Mouse (Mus musculus): ENCODE results near the gene Nckap5.

The Nckap5 gene

DNA sequence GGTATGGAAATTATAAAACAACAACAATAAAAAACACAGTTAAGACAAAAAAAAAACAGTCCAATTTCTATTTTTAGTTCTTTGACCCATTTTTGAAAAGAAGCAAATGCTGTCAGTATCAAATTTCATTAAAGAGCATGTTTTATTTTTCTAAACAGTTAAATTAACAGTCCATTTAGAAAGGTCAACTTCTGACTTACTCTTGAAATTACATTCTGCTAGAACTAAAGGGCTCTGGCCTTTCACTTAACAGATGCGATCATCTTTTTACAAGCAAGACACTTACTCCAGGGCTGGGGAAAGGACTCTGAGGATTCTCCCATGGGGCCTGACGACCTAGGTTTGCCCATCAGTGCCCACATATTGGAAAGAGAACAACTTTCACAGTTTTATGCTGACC lies 359.2 kb downstream of the Nckap5 start:
- DNase-seq (ENCODE audit: low spot score in 2 of 2), result no peak

DNA sequence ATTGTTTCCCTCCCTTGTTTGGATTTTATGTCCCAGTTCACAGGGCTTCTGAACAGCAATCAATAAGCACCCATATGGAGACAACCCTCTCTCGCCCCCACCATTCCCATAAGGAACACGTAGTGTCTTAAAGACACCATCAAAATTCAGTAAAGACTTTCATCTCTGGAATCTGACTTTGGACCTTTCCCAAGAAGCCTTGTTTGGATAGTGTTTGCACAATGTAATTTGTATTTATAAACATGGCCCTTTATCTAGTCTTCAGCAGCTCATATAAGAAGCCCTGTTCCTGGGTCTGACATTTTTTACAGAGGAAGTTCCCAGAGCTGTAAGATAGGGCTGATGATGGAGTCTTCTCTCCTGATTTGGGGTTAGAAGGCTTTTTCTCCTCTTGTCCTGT lies 359.7 kb downstream of the Nckap5 start:
- no peak for DNase-seq (ENCODE audit: low spot score in 2 of 2)

DNA sequence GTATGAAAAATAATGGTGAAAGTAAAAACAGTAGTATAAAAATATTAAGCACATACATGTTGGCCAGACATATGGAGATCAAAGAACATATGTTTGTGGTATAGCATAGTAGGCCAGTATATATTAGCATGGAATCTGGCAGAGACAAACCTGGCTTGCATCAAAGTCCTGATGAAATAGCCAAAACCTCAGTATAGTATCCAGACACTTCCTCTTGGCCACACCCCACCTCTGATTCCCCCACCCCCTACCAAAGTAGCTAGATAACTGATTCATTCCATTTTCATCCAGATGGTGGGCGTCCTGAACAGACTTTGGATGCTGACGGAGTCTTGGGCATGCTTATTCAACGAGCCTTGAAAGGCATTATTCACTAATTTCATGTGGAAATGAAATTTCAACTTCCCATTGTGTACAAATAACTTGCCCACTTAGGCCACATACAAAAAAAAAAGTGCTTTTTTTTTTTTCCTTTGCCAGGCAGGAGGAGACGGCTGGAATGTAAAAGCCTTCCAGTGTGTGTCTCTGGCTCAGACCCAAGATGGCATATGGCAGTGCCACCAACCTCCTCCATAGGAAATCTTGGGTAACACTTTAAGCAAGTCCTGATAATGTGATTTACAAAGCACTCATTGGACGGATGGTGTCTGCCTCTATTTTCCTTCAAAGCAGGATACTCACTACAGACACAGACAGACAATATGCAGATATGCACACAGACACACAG lies 360.6 kb downstream of the Nckap5 start:
- no peak for DNase-seq (ENCODE audit: low spot score in 2 of 2)

DNA sequence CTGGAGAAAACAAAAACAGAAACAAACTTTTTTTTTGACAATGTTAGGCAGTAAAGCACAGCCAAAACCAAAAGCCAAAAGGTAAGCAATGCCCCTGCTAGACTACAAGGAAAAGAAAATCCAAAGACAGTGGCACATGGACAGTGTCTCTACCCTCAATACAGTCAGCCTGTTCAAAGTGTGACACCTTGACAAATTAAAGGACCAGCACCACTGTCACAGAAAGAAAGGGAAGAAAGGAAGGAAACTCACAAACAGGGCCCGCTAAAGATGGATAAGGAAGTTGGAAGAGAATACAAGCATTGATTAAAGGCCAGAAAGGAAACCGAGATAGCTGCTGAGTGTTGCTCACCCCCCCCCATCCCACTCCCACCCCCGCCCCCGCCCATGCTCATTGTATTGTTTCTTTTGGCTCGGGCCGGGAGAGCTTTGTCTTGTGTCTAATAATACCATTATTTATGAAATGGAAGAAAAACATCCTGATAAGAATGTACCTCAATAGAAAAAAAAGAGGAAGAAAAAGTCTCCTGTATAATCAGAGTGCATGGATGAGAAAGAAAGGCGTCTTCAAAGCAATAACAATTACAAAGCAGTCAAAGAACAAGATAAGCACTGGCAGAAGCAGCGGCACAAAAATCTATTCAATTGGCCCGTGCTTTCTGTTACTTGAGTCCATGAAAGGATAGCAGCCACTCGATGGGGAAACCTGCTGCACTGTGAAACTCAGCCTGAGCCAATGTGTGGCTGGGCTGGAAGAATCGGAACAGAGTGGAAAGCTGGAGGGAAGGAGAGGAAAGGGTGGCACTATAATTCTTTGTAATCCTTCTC lies 368.9 kb downstream of the Nckap5 start:
- DNase-seq (ENCODE audit: low spot score in 2 of 2), result no peak

DNA sequence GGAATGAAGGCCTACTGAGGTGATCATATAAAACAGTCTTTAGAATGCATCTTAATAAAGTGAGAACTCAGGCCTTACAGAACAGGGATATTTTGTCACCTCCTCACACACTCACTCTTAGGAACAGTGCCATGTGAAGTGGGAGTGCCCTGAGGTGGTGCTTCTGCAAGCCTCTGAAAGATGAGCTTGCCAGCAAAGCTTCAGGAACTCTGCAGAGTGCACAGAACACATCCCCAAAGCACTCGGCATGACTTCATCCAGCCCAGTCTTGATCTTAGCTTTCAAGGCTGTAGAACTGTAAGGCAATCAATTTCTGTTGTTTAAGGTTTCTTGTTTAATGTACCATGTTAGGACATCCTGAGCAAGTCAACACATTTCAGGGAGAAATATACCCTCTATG lies 372.9 kb downstream of the Nckap5 start:
- DNase-seq (ENCODE audit: low spot score in 2 of 2), result no peak

DNA sequence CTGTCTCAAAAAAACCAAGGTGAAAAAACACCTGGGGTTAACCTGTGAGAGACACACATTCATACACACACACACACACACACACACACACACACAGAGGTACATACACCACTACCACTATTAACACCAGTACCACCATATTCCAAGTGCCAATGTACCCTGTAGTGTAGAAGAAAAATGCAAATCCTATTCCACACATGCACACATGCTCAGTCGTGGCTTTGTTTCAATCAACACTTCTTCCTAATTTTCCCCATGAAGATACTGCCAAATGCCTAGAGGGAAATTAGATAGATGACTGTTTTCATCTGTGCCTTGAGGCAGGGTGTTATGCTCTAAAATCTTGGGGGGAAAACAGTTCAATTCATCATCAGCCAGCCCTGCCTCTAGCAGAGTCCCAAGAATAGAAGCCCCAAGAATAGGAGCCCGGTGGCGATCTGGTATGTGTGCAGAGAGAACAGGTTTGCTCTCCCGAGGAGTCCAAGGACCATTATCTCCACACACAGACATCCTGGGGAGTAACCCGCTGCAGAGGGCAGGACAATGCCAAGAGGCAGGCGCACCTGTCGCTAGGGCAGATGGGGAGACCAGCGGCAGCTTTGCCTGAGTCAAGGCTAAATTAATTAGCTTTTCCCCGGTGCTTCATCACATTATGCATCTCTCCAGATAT lies 376.0 kb downstream of the Nckap5 start:
- DNase-seq (ENCODE audit: low spot score in 2 of 2), result no peak

DNA sequence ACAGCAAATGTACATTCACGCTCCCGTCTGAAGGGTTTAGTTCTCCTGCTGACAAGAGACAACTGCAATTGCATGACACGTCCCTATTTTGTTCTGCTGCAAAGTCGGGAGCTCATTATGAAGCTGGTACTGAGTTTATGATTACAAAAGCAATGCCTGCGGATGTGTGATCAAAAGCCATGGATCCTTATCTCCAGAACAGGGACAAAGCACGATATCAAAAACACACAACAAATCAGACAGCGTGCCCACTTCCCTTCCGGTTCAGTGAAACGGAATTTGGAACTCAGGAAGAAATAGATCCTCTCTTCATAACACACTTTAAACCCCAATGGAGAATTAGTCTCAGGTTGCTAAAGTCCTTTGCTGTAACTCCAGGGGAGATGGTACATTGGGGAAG lies 379.1 kb downstream of the Nckap5 start:
- no peak for DNase-seq (ENCODE audit: low spot score in 2 of 2)

DNA sequence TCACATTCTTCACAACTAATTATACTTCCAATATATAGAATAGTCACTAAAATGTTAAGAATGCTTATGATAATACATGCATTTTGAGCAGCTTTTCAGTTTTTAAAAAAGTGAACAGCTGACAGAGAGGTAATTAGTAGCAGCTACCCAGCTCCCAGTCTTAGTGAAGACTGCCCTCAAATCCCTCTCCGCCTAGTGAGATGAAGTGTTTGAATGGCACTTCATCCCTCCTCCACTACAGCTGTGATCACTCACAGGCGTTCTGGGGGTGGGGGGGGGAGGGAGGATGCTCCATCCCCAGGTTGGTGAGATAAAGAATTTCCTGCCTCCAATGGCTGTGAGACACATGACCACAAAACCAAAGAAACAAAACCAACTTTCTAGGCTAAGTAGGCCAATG lies 381.2 kb downstream of the Nckap5 start:
- DNase-seq (ENCODE audit: low spot score in 2 of 2), result no peak

DNA sequence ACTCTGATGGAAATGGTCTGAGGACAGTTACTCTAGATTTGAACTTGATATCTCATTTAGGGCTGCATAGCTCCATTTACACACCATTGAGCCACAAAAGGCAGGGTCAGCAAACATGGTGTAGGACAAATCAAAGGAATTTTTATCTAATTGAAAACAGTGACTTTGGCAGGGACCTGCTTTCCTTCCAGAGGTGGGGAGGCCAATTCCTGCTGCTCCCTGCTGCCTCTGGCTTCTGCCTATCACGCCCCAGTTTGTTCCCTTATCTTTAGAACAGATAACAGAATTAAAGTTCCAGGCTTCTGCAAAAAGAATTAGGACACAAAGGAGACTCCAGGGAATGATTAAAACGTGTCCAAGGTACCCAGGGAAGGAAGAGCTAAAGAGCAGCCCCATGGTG lies 386.7 kb downstream of the Nckap5 start:
- no peak for DNase-seq (ENCODE audit: low spot score in 2 of 2)

DNA sequence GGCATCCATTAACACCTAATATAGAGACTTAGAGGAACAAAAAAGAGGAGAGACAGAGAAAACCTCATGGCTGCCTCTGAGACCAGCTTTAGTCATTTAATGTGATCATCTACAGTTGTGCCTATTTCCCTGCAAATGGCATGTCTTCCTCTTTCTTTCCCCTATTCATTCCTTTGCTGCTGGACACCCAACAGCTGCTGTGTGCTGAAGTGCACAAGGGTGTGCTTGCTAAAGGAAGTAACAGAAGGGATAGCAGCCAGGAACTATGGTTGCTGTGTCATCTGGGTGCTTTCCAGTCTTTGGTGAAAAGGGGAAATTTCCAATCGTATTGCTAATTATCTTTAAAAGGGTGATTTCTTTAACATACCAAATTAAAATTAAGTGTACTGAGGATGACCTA lies 387.9 kb downstream of the Nckap5 start:
- no peak for DNase-seq (ENCODE audit: low spot score in 2 of 2)

DNA sequence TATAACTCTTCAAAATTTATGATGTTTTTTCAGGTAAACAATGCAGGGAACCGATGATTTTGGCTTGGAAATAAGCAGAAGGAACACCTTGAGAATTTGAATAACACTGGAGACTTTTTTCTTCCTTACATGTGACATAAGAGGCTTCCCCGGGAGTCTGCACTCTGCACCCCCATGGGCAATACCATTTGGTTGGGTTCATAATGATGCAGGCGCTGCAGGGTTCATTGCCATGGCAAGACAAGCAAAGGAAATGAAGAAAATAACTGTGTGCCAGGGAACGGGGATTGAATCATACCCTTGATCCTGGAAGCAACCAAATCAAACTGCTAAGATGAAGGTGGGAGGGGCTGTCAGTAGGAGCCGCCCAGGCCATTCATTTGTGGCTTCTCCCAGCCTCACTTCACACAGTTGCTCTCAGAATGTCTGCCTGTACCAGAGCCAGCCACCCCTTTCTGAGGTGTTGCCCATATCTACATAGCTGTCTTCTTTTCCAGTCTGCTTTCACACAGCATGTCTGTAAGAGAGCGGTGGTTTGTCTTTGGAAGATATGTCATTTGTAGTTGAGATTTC lies 392.5 kb downstream of the Nckap5 start:
- DNase-seq (ENCODE audit: low spot score in 2 of 2), result no peak

DNA sequence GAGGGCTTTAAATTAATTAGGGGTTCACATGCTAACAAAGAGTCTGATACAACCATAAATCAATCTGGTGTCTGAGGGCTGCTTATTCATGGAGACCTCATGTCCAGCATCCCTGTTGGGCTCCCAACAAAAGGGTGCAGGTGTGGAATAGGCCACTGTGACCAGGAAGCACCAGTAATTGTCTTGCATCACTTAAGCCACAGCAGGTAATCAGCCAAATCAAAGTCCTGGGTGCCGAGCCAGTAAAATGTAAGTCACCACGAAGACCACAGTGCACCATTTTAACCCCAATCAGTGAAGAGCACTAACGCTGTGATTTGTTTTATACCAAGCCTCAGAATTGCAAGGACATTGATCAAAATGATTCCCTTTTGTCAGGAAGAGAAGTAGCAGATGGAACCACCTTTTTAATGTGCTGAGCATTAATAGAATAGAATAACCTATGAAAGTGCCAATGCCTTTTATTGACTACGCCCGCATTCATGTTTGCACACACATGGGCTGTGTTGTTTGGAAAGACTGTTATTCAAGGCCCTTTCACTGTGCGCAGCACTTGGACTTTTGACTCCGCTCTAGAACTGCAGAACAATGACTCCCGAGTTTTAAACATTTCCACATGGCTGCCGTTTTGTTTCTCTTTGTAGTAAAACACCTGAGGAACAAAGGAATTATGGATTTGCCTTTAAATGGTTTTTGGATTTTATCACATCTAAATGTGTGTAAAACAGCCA lies 393.5 kb downstream of the Nckap5 start:
- no peak for DNase-seq (ENCODE audit: low spot score in 2 of 2)

DNA sequence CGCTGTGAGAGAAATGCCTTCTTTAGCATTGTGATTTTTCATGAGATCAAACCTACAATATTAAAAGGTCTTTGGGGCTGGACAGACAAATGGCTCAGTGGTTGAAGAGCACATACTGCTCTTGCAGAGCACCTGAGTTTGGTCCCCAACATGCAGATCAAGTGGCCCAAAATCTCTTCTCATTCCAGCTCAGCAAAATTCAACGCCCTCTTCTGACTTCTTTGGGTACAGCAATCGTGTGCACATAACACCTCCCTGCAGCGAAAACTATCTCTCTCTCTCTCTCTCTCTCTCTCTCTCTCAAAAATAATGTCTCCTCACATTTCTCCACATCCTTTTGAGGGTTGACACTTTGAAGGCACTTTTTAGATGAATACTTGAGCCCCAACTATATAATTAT lies 398.3 kb downstream of the Nckap5 start:
- DNase-seq (ENCODE audit: low spot score in 2 of 2), result no peak

DNA sequence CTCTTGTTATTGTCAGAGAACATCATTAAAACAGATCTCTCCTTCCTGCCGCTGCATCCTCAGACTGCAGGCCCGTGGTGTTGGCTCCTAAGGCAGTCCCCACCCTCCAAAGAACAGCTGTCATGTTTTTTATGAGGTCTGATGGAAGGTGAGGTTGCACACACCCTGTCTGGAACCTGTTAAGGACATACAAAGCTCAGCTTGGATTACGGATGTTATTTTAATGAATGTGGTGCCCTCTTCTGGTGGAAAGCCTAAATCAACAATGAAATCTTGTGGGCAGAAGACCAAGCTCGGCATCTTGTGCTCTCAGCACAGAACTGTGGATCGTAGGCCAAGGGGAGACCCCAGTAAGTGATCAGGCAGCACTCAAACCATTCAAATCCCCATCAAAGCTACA lies 399.0 kb downstream of the Nckap5 start:
- no peak for DNase-seq (ENCODE audit: low spot score in 2 of 2)

DNA sequence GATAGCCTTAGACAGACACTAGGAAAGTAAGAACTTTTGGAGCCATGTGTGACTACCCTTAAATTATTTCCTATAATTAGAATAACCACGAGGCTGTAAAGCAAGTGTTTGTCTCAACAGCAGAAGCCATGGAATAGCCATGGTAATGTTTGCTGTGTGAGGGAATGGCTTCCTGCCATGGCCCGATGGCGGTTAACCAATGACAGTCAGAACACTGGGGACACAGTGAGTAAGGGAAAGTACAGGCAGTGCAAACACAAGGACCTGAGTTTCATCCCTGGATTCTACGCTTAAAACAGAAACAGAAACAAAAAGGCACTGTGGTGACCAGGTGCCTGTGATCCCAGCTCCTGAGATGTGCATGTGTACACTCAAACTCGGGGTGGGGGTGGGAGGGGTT lies 419.2 kb downstream of the Nckap5 start:
- DNase-seq (ENCODE audit: low spot score in 2 of 2), result no peak

DNA sequence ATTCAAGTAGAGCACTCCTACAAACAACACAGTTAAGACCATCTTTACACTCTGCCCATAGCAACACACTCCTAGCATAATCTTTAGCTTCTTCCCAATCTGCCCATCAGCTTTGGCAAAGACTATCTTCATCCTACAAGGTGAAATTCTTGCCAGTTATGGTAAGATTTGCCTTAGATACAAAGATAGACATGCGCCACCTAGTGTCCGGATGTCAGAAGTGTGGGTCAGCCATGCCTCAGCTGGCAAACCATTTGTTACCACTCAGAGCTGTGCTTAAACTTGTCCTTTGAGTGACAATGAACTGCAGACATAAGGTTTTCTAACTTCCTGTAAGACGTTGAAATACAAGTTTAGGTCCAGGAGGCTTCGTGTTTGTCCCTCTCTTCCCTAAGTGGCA lies 422.7 kb downstream of the Nckap5 start:
- peak in 1 of 2 experiments; percentile 13 for DNase-seq (ENCODE audit: low spot score in 2 of 2)

DNA sequence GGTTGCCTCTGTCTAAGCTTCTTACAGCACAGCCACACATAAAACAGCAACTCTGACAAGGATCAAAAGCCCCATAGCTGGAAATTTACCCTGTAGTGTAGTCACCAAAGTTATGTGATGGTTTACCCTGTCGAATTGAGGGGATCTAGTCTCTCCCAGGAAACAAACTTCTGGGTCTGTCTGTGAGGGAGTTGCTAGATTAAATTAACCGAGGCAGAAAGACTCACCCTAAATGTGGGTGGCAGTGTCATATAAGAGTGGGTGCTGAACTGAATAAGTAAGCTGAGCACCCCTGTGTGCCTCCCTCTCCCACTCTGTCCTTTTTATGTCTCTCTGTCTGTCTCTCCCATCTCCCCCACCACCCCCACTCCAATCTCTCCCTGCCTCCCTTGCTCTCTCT lies 425.1 kb downstream of the Nckap5 start:
- no peak for DNase-seq (ENCODE audit: low spot score in 2 of 2)

DNA sequence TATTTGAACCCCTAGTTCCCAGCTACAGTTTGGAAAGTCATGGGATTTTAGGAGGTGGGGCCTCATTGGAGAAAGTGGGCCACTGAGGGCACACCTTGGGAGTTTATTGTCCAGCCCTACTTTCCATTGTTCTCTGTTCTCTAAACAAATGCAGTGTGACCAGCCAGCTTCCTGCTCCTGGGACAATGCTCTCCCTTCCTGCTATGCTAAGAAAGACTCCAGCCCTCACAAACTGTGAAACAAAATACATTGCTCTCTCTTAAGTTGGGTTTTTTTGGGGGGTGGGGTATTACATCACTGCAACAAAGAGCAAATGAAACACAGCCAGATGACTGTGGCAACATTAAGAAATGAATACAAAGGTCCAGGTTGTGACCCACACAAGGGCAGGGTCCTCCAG lies 426.6 kb downstream of the Nckap5 start:
- DNase-seq (ENCODE audit: low spot score in 2 of 2), result no peak

DNA sequence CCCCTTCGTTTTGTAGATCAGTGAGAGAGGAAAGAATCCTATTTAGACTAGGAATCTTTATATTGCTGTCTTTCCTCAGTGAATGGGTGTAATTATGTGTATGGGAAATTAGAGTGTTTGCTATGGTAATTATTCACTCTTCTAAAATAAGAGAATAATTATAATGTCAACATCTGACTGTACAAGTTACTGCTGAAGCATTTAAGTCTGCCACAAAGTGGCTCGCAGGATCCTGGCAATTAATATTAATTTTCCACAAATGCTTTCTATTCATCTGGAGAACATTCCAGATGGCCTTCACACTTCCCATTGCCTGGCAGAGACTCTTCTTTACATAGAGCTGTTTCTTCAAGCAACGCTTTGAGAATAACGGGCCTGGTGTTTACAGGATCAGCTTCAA lies 439.4 kb downstream of the Nckap5 start:
- no peak for DNase-seq (ENCODE audit: low spot score in 2 of 2)

DNA sequence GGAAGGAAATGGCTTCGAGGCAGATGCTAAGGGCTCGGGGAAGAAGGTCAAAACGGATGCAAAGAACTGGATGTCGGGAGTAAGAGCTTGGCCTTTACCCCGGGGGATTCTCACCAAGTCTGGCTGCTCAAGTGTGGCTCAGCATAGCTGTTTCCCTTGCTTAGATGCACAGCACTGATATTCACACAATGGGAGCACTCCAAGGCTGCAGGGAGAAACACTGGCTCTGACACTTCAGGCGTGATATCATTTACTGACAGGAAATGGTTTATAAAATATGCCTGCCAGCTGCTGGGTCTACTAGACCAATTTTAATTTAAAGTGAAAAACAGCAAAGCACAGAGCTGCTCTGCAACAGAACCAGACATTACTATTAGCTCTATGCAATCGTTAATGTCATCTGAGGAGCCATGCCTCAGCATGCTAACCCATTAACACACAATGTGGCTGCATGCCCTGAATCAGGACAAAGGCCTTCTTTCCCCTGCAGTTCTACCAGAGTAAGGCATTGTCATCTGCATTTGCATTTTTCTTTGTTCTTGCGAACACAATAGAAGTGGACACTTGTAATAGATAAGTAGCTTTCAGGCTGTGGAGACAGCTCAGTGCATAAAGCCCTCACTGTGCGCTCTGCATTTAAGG lies 453.1 kb downstream of the Nckap5 start:
- DNase-seq (ENCODE audit: low spot score in 2 of 2), result no peak

DNA sequence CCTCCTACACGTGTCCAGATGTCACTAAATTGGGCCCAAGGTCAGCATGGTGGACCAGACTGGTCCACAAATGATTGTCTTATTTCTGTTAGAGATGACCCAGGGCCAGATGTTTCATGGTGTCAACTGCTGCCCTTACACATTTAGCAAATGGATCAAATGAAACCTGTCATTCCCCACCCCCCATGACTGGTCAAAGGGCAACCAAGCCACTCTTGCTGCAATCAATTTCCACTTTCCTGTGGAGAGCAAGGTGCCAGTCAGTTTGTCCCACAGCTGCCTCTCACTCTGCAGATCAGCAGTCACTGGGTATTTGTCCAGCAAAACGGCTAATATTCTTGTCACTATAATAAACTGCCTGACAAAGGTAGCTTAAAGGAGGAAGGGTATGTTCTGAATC lies 463.9 kb downstream of the Nckap5 start:
- DNase-seq (ENCODE audit: low spot score in 2 of 2), result no peak

All from spleen, postnatal 14 days (tissue).